Mouse (Mus musculus) heart, postnatal 0 days (tissue): ENCODE data around the gene Zfp598.

Experiments
- CTCF ChIP-seq: IDR thresholded peaks from 2 replicates; pipeline ENCODE4 v1.5.1; 2016; ENCODE audit warnings: antibody characterized with exemption, control low read depth, low read depth
- EP300 ChIP-seq: IDR thresholded peaks from 2 replicates; pipeline ENCODE4 v1.6.1; 2016; ENCODE audit warnings: antibody characterized with exemption, low read depth

DNA sequence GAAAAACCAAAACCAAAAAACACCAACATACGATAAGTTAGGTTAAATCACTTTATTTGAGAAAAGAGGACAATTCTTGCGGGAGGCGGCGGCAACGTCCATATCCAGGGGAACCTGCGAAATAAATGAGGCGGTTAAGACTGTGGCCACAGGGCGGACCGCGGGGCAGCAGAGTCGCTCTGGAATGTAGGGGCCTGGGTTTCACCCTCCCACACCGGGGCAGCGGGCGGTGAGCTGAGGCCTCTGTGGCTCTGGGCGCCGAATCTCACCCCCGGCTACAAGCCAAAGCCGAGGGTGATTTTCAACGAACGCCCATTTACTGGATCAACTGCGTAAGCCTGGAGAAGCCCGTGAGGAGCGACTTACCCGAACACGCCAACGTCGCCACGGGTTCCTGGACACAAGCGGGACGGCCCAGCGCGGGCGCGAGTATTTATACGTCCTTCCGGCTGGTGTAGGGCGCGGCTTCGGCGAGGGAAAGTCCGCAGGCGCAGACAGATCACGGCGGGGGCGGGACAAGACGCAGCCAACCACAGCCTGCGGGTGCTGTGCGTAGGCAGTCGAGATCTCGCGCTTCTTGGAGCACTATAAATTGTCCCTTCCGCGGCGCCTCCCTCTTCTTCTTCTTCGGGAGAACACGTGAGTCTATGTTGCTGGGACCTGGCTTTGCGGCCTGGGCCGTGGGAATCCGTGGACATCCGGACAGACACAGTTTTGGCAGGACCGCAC lies 50.2 kb downstream of the Zfp598 start:
- TF ChIP-seq CTCF, result peak; percentile 5; the same call in 1 of the 2 replicates
- TF ChIP-seq EP300, result peak; percentile 87; the same call in 1 of the 2 replicates
